Mouse (Mus musculus) limb, embryonic 14.5 days (tissue): ENCODE measurements around the gene Chd9. TPM values are rescaled to one million over a fixed set of nuclear protein-coding genes. Genes with fewer than 3 reads are reported as not detected.
"Not testable (repeated sequence)": the region's sequence is repeated elsewhere in the genome, so short reads cannot be mapped to it uniquely, and the experiment has no call there.

ENCODE experiments used
- ATAC-seq: fragments of 200-750 bp; cut with Nextera tagmentation; 2 replicates; pipeline ENCODE4 v1.8.0; 2017; ENCODE audit warnings: low read depth, moderate number of reproducible peaks, moderate TSS enrichment; ENCODE audit not compliant: low FRiP score
- DNase-seq: peaks from one replicate; pipeline ENCODE4 v3.0.0-alpha.2; 2015; ENCODE audit warnings: low spot score
- H3K27ac ChIP-seq: fragments of 300-500 bp; sonication (generic); replicated peaks from 2 replicates; pipeline ENCODE4 v1.5.1; 2014; ENCODE audit warnings: low read depth, mild to moderate bottlenecking, low read length, moderate library complexity, mixed read lengths
- H3K27me3 ChIP-seq: fragments of 300-500 bp; sonication (generic); 2 replicates; pipeline ENCODE4 v1.6.1; 2014; ENCODE audit warnings: low read length, mixed read lengths; ENCODE audit not compliant: control insufficient read depth, insufficient read depth
- H3K36me3 ChIP-seq: fragments of 300-500 bp; sonication (generic); 2 replicates; pipeline ENCODE4 v1.6.1; 2014; ENCODE audit warnings: mild to moderate bottlenecking, low read length, moderate library complexity, mixed read lengths; ENCODE audit not compliant: control insufficient read depth, insufficient read depth
- H3K4me1 ChIP-seq: fragments of 300-500 bp; sonication (generic); 2 replicates; pipeline ENCODE4 v1.6.1; 2014; ENCODE audit warnings: antibody characterized with exemption, low read length, mixed read lengths; ENCODE audit not compliant: control insufficient read depth, insufficient read depth
- H3K4me2 ChIP-seq: fragments of 300-500 bp; sonication (generic); replicated peaks from 2 replicates; pipeline ENCODE4 v1.6.1; 2014; ENCODE audit warnings: low read depth, mild to moderate bottlenecking, low read length, moderate library complexity; ENCODE audit not compliant: severe bottlenecking
- H3K4me3 ChIP-seq: fragments of 300-500 bp; sonication (generic); replicated peaks from 2 replicates; pipeline ENCODE4 v1.5.1; 2014; ENCODE audit warnings: low read length
- H3K9ac ChIP-seq: fragments of 300-500 bp; sonication (generic); 2 replicates; pipeline ENCODE4 v1.6.1; 2014; ENCODE audit warnings: mild to moderate bottlenecking, low read depth, low read length, moderate library complexity; ENCODE audit not compliant: severe bottlenecking
- H3K9me3 ChIP-seq: fragments of 300-500 bp; sonication (generic); 2 replicates; pipeline ENCODE4 v1.6.1; 2016; ENCODE audit warnings: low read length; ENCODE audit not compliant: control insufficient read depth
- POLR2A ChIP-seq: fragments of 200-500 bp; IDR thresholded peaks from 2 replicates; pipeline ENCODE4 v1.8.0; 2012; ENCODE audit warnings: inconsistent platforms, mild to moderate bottlenecking, moderate library complexity, borderline replicate concordance; ENCODE audit not compliant: insufficient read depth, insufficient read length; ENCODE audit errors: extremely low read depth
- WGBS: fragments of 180-500 bp; shearing (Covaris S2); extraction: QIAGEN DNeasy Blood & Tissue Kit; methylation state at CpG from one replicate; pipeline ENCODE4 v1.1.7; 2014; 5-methylcytosine and 5-hydroxymethylcytosine counted together
- polyA plus RNA-seq, 2 experiments: library from polyadenylated mRNA; depleted of rRNA in 1 of 2; stranded (reverse) in 1 of 2; unstranded in 1 of 2; fragments of >200 nt; fragmentation: Nextera tagmentation in 1 of 2; extraction: Ambion mirVana in 1 of 2; gene quantifications; 2 replicates each; pipeline versions ENCODE4 v1.2.1 to v1.2.3; 2012 to 2014

Gene Chd9
- polyA plus RNA-seq, 2 experiments = 97.2 to 143 TPM

DNA sequence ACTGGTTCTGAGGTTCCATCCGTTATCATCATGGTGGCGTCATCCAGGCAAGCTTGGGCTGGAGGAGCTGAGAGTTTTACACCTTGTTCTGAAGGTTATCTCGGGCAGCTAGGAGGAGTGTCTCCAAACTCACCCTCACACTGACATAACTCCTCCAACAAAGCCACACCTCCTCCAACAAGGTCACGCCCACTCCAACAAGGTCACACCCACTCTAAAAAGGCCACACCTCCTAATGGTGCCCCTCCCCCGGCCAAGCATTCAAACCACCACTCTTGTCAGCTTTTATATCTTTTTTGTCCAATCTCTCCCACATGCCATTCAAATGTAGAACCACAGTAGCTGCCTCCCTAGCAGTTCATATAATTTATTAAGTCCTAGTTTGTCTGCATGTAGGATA, 53.0 kb downstream of the Chd9 start:
- Histone ChIP-seq H3K4me3 (no peak overlapping the region), H3K4me2 (no peak overlapping the region), H3K9me3 (no peaks in the 10 kb centered on the region), H3K27me3 (no peaks in the 10 kb centered on the region), H3K36me3 (no peaks in the 10 kb centered on the region), H3K27ac (no peak overlapping the region), H3K9ac (no peak overlapping the region), H3K4me1 (peaks cover 18% of the 10 kb centered on the region)
- ATAC-seq (no peak), DNase-seq (no peak)
- 79% methylated on average over 5 of the region's 5 CpGs for WGBS
- no peak for TF ChIP-seq POLR2A

- Histone ChIP-seq H3K36me3 (no peaks in the 10 kb centered on the region), H3K9ac (no peak overlapping the region), H3K4me1 (peaks cover 8% of the 10 kb centered on the region), H3K27ac (no peak overlapping the region), H3K4me2 (no peak overlapping the region), H3K27me3 (no peaks in the 10 kb centered on the region), H3K9me3 (no peaks in the 10 kb centered on the region), H3K4me3 (no peak overlapping the region)
- 86% methylated on average over 16 of the region's 16 CpGs for WGBS
- TF ChIP-seq POLR2A = no peak
- ATAC-seq (no peak), DNase-seq (no peak)
Observed at GRCm38 (mm10) chr8:90882088-90882691, 54.0 kb downstream of the Chd9 start.

GRCm38 (mm10) chr8:90885671-90886368, 57.7 kb downstream of the Chd9 start:
- H3K4me2 ChIP-seq = 0 out of 2 replicates have a peak overlapping the region, but pooled peaks have one; percentile 17
- ATAC-seq = no peak
- H3K27ac ChIP-seq = no peak overlapping the region

GRCm38 (mm10) chr8:90886369-90886712, 58.2 kb downstream of the Chd9 start:
- H3K4me3 ChIP-seq = not testable (repeated sequence)
- no CpG with 5 or more reads among the region's 15 CpGs for WGBS

More at GRCm38 (mm10) chr8:90885671-90886368, 57.7 kb downstream of the Chd9 start:
- Histone ChIP-seq H3K9me3 (no peaks in the 10 kb centered on the region), H3K9ac (no peak overlapping the region), H3K36me3 (no peaks in the 10 kb centered on the region), H3K4me3 (no peak overlapping the region), H3K27me3 (no peaks in the 10 kb centered on the region), H3K4me1 (no peaks in the 10 kb centered on the region)
- TF ChIP-seq POLR2A = no peak
- DNase-seq = no peak
- 64% methylated on average over 2 of the region's 2 CpGs for WGBS

GRCm38 (mm10) chr8:90887328-90887727, 59.2 kb downstream of the Chd9 start:
- not testable (repeated sequence) for H3K27me3 ChIP-seq, H3K9ac ChIP-seq, H3K4me2 ChIP-seq, H3K36me3 ChIP-seq, ATAC-seq, DNase-seq, H3K27ac ChIP-seq, H3K9me3 ChIP-seq, H3K4me1 ChIP-seq
- no CpG with 5 or more reads among the region's 20 CpGs for WGBS
- H3K4me3 ChIP-seq = peak overlapping the region; percentile 30

More at GRCm38 (mm10) chr8:90886369-90886712, 58.2 kb downstream of the Chd9 start:
- H3K4me1 ChIP-seq, H3K9me3 ChIP-seq, H3K36me3 ChIP-seq, H3K27ac ChIP-seq, H3K9ac ChIP-seq, H3K27me3 ChIP-seq, DNase-seq, ATAC-seq: not testable (repeated sequence)
- H3K4me2 ChIP-seq = 0 out of 2 replicates have a peak overlapping the region, but pooled peaks have one; percentile 17
